Mouse (Mus musculus): ENCODE results near the gene Brca1.
"Not testable (repeated sequence)": the region's sequence is repeated elsewhere in the genome, so short reads cannot be mapped to it uniquely, and the experiment has no call there.

GRCm38 (mm10) chr11:101466552-101466950 lies 85.2 kb downstream of the Brca1 start:
- not testable (repeated sequence) for TF ChIP-seq CTCF (IDR thresholded peaks at IDR 0.05); POLR2A (IDR thresholded peaks at IDR 0.05; ENCODE audit: insufficient read depth, low read depth, low read length); EP300 (IDR thresholded peaks at IDR 0.05; ENCODE audit: insufficient read depth, low read depth, low read length)

All from heart, adult 2 months (tissue).